Mouse (Mus musculus) liver, adult (tissue): ENCODE data around the gene Fam89b.

Experiments used
- GATA4 ChIP-seq: IDR thresholded peaks from 2 replicates; pipeline ENCODE4 v1.6.1; 2014; ENCODE audit warnings: mild to moderate bottlenecking, low read length; ENCODE audit not compliant: insufficient replicate concordance

Gene Fam89b

GRCm38 (mm10) chr19:5704163-5704800 lies 25.2 kb downstream of the Fam89b start, which contains the start of gene Kcnk7:
TSS of gene Kcnk7 (plus strand) at chr19:5704367.
- no peak for TF ChIP-seq GATA4

GRCm38 (mm10) chr19:5695849-5696462 lies 33.5 kb downstream of the Fam89b start:
- TF ChIP-seq GATA4: no peak

GRCm38 (mm10) chr19:5693801-5694200 lies 35.7 kb downstream of the Fam89b start:
- TF ChIP-seq GATA4: no peak

DNA sequence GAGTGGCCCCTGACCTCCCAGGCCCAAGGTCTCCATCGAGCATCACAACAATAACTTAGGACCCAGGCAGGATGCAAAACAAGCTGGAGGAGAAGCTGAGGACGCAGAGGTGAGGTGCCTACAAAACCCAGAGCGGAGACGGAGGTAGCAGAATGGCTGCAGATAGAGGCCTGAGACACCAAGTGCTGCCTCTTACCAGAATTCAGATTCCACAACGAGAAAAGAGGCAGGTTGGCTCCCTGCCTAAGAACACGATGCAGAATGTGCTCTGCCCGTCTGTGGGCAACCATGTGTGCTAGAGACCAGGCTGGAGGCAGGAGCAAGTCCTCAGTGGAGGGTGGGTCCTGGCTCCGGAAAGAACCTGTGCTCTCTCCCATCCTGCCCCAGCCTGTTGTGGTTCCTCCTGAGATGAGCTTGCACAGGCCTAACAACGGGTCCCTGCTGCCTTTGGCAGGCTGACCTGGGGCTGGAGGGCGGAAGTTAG lies 36.5 kb downstream of the Fam89b start:
- TF ChIP-seq GATA4: no peak

DNA sequence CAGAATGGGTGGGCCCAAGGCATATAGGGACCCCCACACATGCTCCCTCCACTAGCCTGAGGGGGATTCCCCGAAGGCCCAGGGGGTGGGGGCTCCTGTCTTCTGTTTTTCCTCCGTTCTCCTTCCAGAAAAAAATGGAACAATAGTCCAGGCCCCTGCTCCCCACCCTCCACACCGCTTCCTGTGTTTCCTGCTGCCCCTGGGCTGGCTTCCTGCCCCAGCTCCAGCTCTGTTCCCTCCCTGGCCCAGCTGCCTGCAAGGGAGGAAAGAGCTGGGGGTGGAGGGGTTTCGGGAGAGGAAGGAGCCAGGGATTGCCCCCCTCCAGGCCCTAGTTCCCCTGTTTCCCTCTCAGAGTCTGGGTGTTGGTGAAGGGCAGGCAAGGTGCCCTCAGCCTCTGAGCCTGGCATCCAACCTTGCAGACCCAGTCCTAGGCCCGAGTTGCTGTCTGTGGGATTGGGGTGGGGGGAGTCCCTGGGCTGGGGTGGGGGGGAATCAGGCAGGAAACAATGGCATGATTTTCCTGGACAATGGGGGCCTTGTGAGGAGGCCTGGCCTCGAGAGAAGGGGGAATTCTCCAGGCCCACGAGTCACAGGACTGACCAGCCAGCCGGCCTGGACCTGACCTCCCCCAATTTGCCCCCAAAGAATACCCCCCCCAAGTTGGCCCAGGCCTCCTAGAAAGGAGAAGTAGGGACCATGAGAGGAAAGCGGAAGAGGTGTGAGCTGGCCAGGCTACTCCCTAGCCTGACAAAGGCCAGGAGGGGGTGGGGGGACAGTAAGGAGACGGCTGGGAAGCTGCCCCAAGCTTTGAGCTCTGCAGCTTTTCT lies 37.2 kb downstream of the Fam89b start:
- 0 out of 2 replicates have a peak, but pooled peaks have one; percentile 14 for TF ChIP-seq GATA4

GRCm38 (mm10) chr19:5691601-5692000 lies 37.9 kb downstream of the Fam89b start:
- TF ChIP-seq GATA4: no peak

GRCm38 (mm10) chr19:5690343-5690735 lies 39.1 kb downstream of the Fam89b start:
- no peak for TF ChIP-seq GATA4

- TF ChIP-seq GATA4: peak; percentile 15; the same call in 1 of the 2 replicates
These were observed 39.7 kb downstream of the Fam89b start for GRCm38 (mm10) chr19:5689565-5690342.

DNA sequence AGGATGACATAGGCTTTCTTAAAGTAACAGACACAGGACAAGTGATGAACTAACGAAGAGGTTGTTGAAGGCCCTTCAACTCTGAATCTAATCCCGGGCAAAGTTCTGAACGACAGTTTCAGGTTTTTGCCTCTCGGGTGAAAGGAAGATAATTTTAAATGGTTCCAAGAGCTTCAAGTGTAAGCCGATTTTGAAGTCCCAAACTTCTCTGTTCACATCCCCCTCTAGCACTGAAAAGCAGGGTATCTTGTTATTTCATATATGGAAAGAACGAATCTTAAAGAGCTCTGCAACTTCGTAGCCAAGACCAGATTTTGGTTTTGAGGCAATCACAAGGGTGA lies 40.4 kb downstream of the Fam89b start:
- TF ChIP-seq GATA4: no peak

DNA sequence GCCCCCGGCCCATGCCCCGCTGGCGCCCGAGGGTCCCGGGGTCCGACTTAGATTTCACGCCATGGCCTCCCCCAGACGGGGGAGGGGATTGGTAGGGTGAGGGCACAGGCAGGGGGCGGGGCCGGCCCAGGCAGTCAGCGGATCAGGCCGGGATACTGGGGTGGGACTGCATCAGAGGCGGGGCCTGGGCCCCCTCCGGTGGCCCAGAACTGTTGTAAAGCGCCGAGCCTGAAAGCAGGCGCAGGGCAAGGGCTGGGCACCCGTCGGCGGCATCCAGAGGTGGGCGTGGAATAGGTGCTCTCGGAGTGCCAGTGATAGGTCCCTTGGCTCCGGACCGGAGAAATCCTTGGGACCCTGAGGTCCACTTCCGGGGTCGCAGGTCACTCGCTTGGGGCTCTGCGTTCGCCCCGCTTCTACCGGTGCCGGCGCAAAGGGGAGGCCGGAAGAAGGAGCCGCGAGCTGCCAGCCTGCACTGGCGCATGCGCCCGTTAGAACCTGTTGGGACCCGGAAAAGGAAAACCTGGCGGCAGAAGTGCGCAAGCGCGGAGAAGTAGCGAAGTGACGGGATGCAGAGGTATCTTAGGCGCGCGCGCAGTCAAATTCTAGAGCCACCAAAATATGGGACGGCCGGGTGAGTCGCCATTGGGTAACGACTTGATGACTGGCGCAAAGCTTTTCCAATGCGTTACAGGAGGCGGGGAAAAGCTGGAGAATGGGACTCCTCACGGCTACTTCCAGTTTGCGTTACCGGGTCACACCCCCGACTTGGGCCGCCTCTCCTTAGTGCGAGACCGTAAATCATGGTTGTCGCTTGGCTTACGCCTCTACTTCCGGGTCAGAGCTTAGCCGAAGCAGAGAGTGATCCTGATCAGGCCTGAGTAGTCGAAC lies 41.0 kb downstream of the Fam89b start, which contains the start of the genes Map3k11 and Pcnx3:
Gene Map3k11 (plus strand): TSS at position 543 of the 888 bp plus-strand sequence.
Gene Pcnx3 (minus strand): TSS at position 709 of the 888 bp plus-strand sequence.
- TF ChIP-seq GATA4: no peak

DNA sequence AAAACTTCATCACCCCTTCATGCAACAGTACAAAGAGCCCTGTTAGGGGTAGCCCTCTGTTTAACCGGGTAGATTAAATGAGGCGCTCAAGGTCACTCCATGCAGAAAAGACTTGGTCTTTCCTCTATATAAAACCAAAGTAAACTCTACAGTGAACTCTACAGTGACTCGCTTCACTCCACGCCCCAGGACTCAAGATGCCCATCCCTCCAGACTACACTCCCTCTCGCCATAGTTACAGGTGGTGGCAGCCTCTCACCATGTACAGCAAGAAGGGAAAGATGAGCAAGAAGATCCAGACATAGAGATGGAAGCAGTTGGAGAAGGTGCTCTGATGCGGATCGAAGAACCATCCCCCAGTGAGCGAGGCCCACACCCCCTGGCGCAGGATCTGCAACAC lies 41.7 kb downstream of the Fam89b start:
- TF ChIP-seq GATA4: no peak

DNA sequence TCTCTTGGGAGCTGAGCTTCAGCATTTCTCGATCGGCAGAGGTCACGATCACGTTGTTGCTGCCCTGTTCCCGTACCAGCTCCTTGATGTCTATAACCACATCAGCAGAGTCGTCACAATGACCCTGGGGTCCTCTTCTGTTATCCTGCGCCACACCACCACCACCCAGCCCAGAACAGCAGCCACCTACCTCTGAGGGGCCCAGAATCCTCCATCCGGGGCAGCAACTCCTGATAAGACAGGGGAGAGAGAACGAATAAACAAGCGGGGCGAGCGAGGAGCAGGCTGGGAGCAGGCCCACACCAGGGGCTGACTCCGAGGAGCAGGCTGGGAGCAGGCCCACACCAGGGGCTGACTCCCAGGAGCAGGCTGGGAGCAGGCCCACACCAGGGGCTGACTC lies 43.0 kb downstream of the Fam89b start:
- no peak for TF ChIP-seq GATA4

- TF ChIP-seq GATA4: no peak
These were observed 43.6 kb downstream of the Fam89b start for GRCm38 (mm10) chr19:5685861-5686260.

DNA sequence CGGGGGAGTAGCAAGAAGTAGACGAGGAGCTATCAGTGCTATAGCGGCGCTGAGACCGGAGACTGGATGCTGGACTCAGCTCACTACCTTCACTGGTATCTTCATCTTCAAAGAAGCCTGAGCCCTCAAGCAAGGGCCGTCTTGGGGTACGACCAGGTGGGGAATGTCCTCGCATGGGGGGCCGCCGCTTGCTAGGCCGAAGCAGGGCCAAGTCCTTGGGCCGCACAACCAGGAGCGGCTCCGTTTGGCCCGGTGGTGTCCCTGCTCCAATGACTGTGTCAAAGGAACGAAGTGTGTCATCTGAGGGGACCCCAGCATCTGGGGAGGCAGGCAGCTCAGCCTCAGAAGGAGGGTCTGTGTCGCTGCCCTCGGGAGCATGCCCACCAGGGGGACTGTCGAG lies 44.0 kb downstream of the Fam89b start:
- no peak for TF ChIP-seq GATA4
